Mouse (Mus musculus) heart, embryonic 10.5 days (tissue): ENCODE measurements around the gene Xab2. TPM values are rescaled to one million over a fixed set of nuclear protein-coding genes. Genes with fewer than 3 reads are reported as not detected.

Experiments used
- DNase-seq: peaks from one replicate; pipeline ENCODE4 v3.0.0-alpha.2; 2017; ENCODE audit warnings: low spot score
- H3K27ac ChIP-seq: fragments of 300-500 bp; sonication (generic); 2 replicates; pipeline ENCODE4 v1.5.1; 2016; ENCODE audit warnings: mild to moderate bottlenecking
- H3K27me3 ChIP-seq: fragments of 300-500 bp; sonication (generic); 2 replicates; pipeline ENCODE4 v1.6.1; 2016; ENCODE audit warnings: mild to moderate bottlenecking; ENCODE audit not compliant: poor library complexity, insufficient read depth, severe bottlenecking
- H3K36me3 ChIP-seq: fragments of 300-500 bp; sonication (generic); 2 replicates; pipeline ENCODE4 v1.6.1; 2016; ENCODE audit warnings: mild to moderate bottlenecking, moderate library complexity
- H3K4me1 ChIP-seq: fragments of 300-500 bp; sonication (generic); 2 replicates; pipeline ENCODE4 v1.6.1; 2016; ENCODE audit warnings: mild to moderate bottlenecking
- H3K4me3 ChIP-seq: fragments of 300-500 bp; sonication (generic); 2 replicates; pipeline ENCODE4 v1.5.1; 2016; ENCODE audit warnings: mild to moderate bottlenecking, moderate library complexity
- H3K9me3 ChIP-seq: fragments of 300-500 bp; sonication (generic); 2 replicates; pipeline ENCODE4 v1.6.1; 2016; ENCODE audit warnings: mild to moderate bottlenecking, moderate library complexity
- WGBS: fragments of 180-500 bp; shearing (Covaris S2); methylation state at CpG from one replicate; pipeline ENCODE4 v1.1.7; 2016; 5-methylcytosine and 5-hydroxymethylcytosine counted together
- polyA plus RNA-seq: library from polyadenylated mRNA; unstranded; fragments of >200 nt; fragmentation: Nextera tagmentation; extraction: Ambion mirVana; gene quantifications from 2 replicates; pipeline ENCODE4 v1.2.1, GENCODE M21; 2016

The Xab2 gene
- polyA plus RNA-seq = 46.5 and 52.8 TPM in 2 replicates

- H3K27ac ChIP-seq = peak within 1 kb of the TSS; percentile 87
- peak; percentile 100 for DNase-seq
Measured at GRCm38 (mm10) chr8:3621199-3621970, at the start of gene Xab2, which contains the start of gene Pet100. TSS of gene Xab2 (minus strand) at chr8:3621316. TSS of gene Pet100 (plus strand) at chr8:3621548.

GRCm38 (mm10) chr8:3670388-3670787, 49.3 kb upstream of the Xab2 start:
- Histone ChIP-seq H3K36me3 (no peaks in the 10 kb centered on the region), H3K4me3 (no peak overlapping the region), H3K27me3 (no peaks in the 10 kb centered on the region), H3K9me3 (no peaks in the 10 kb centered on the region), H3K27ac (no peak overlapping the region), H3K4me1 (no peaks in the 10 kb centered on the region)
- 85% methylated on average over 2 of the region's 2 CpGs for WGBS
- DNase-seq = no peak

More at GRCm38 (mm10) chr8:3621199-3621970, at the start of gene Xab2, which contains the start of gene Pet100:
- Histone ChIP-seq H3K4me3 (peak within 1 kb of the TSS; percentile 93), H3K4me1 (peaks cover 17% of the 10 kb centered on the region), H3K9me3 (no peaks in the 10 kb centered on the region), H3K27me3 (no peaks in the 10 kb centered on the region), H3K36me3 (peaks cover 25% of the 10 kb centered on the region)
- under 1% methylated on average over 37 of the region's 37 CpGs for WGBS

GRCm38 (mm10) chr8:3665507-3665906, 44.4 kb upstream of the Xab2 start, which contains the start of gene Mcemp1:
TSS of gene Mcemp1 (plus strand) at chr8:3665754.
- Histone ChIP-seq H3K27me3 (no peaks in the 10 kb centered on the region), H3K4me3 (no peak within 1 kb of the TSS), H3K4me1 (no peaks in the 10 kb centered on the region), H3K27ac (no peak within 1 kb of the TSS), H3K36me3 (no peaks in the 10 kb centered on the region), H3K9me3 (no peaks in the 10 kb centered on the region)
- DNase-seq = no peak
- whole genome bisulfite sequencing = 63% methylated on average over 6 of the region's 6 CpGs

- Histone ChIP-seq H3K4me1 (no peaks in the 10 kb centered on the region), H3K9me3 (no peaks in the 10 kb centered on the region), H3K27ac (no peak overlapping the region), H3K36me3 (no peaks in the 10 kb centered on the region), H3K4me3 (no peak overlapping the region), H3K27me3 (no peaks in the 10 kb centered on the region)
- DNase-seq = no peak
- 61% methylated on average over 5 of the region's 5 CpGs for WGBS
Measured at GRCm38 (mm10) chr8:3664405-3664804, 43.3 kb upstream of the Xab2 start.

- no peak for DNase-seq
- H3K4me3 ChIP-seq = no peak overlapping the region
- H3K27me3 ChIP-seq = no peaks in the 10 kb centered on the region; the same call in 1 of the 2 replicates
- WGBS = 75% methylated on average over 8 of the region's 8 CpGs
- H3K9me3 ChIP-seq = no peaks in the 10 kb centered on the region
- no peaks in the 10 kb centered on the region; the same call in 1 of the 2 replicates for H3K4me1 ChIP-seq
- no peak overlapping the region for H3K27ac ChIP-seq
- no peaks in the 10 kb centered on the region for H3K36me3 ChIP-seq
Measured at GRCm38 (mm10) chr8:3660889-3661288, 39.8 kb upstream of the Xab2 start.

GRCm38 (mm10) chr8:3656725-3657381, 35.7 kb upstream of the Xab2 start:
- Histone ChIP-seq H3K9me3 (no peaks in the 10 kb centered on the region), H3K4me3 (no peak overlapping the region), H3K4me1 (no peaks in the 10 kb centered on the region; the same call in 1 of the 2 replicates), H3K27ac (no peak overlapping the region), H3K36me3 (no peaks in the 10 kb centered on the region), H3K27me3 (no peaks in the 10 kb centered on the region; the same call in 1 of the 2 replicates)
- no peak for DNase-seq
- 26% methylated on average over 7 of the region's 7 CpGs for WGBS

- Histone ChIP-seq H3K4me1 (no peaks in the 10 kb centered on the region; the same call in 1 of the 2 replicates), H3K4me3 (no peak within 1 kb of the TSS), H3K36me3 (no peaks in the 10 kb centered on the region), H3K27me3 (no peaks in the 10 kb centered on the region; the same call in 1 of the 2 replicates), H3K9me3 (no peaks in the 10 kb centered on the region), H3K27ac (no peak within 1 kb of the TSS)
- no peak for DNase-seq
- WGBS = 55% methylated on average over 3 of the region's 3 CpGs
Measured at GRCm38 (mm10) chr8:3655526-3655925, 34.4 kb upstream of the Xab2 start, which contains the start of gene Retn. TSS of gene Retn (plus strand) at chr8:3655770.

GRCm38 (mm10) chr8:3654726-3655508, 33.8 kb upstream of the Xab2 start:
- Histone ChIP-seq H3K4me1 (no peaks in the 10 kb centered on the region; the same call in 1 of the 2 replicates), H3K9me3 (no peaks in the 10 kb centered on the region), H3K27me3 (no peaks in the 10 kb centered on the region; the same call in 1 of the 2 replicates), H3K36me3 (no peaks in the 10 kb centered on the region), H3K4me3 (no peak overlapping the region), H3K27ac (no peak overlapping the region)
- no peak for DNase-seq
- 65% methylated on average over 11 of the region's 11 CpGs for WGBS

GRCm38 (mm10) chr8:3652845-3653244, 31.7 kb upstream of the Xab2 start:
- Histone ChIP-seq H3K9me3 (no peaks in the 10 kb centered on the region), H3K4me1 (no peaks in the 10 kb centered on the region; the same call in 1 of the 2 replicates), H3K27ac (no peak overlapping the region), H3K4me3 (no peak overlapping the region), H3K27me3 (no peaks in the 10 kb centered on the region; the same call in 1 of the 2 replicates), H3K36me3 (no peaks in the 10 kb centered on the region)
- WGBS = 71% methylated on average over 3 of the region's 3 CpGs
- no peak for DNase-seq

GRCm38 (mm10) chr8:3648990-3649389, 27.9 kb upstream of the Xab2 start:
- DNase-seq = no peak
- WGBS = 43% methylated on average over 1 of the region's 1 CpGs
- Histone ChIP-seq H3K27ac (no peak overlapping the region), H3K9me3 (no peaks in the 10 kb centered on the region), H3K4me1 (no peaks in the 10 kb centered on the region), H3K36me3 (no peaks in the 10 kb centered on the region), H3K4me3 (0 out of 2 replicates have a peak overlapping the region, but pooled peaks have one; percentile 15), H3K27me3 (no peaks in the 10 kb centered on the region)

GRCm38 (mm10) chr8:3648268-3648667, 27.2 kb upstream of the Xab2 start:
- Histone ChIP-seq H3K4me1 (no peaks in the 10 kb centered on the region), H3K4me3 (no peak overlapping the region), H3K27ac (no peak overlapping the region), H3K27me3 (no peaks in the 10 kb centered on the region), H3K9me3 (no peaks in the 10 kb centered on the region), H3K36me3 (no peaks in the 10 kb centered on the region)
- WGBS = 61% methylated on average over 2 of the region's 2 CpGs
- no peak for DNase-seq

- Histone ChIP-seq H3K4me1 (no peaks in the 10 kb centered on the region), H3K27me3 (no peaks in the 10 kb centered on the region), H3K36me3 (peaks cover 3% of the 10 kb centered on the region; the same call in 1 of the 2 replicates), H3K4me3 (no peak overlapping the region), H3K27ac (no peak overlapping the region), H3K9me3 (no peaks in the 10 kb centered on the region)
- no peak for DNase-seq
- WGBS = 69% methylated on average over 4 of the region's 4 CpGs
Measured at GRCm38 (mm10) chr8:3647561-3647960, 26.4 kb upstream of the Xab2 start.
